Mouse (Mus musculus): ENCODE results near the gene Ttll11.

Ttll11 gene

DNA sequence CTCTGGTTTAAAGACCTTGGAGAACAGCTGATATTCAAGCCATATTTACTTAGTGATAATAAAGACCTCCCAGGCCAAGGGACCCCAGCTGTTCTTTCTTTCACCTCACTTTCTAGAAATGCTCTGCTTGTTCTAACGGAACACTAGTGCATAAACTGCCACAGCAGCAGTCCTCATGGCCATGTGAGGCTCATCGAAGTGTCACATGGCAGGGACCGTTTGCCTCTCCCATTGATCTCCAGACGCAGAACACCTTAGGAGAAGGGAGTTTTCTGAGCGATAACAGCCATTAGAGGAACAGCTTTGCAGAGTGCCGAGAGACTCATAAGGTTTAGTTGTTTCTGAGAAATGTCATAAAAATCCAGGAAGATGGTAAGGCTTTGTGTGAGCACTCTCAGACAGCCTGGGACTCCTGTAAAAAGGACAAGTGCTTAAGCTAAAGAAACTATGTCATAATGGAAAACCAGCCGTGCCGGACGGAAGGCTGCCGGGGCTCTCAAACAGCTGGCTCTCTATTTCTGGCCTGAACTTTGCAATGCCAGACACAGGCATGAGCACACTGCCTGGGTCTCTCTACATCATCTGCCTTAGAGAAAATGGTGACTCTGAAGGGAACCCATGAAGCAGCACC is 13.7 kb downstream of the Ttll11 start:
- no peak for ATAC-seq (ENCODE audit: low TSS enrichment)

DNA sequence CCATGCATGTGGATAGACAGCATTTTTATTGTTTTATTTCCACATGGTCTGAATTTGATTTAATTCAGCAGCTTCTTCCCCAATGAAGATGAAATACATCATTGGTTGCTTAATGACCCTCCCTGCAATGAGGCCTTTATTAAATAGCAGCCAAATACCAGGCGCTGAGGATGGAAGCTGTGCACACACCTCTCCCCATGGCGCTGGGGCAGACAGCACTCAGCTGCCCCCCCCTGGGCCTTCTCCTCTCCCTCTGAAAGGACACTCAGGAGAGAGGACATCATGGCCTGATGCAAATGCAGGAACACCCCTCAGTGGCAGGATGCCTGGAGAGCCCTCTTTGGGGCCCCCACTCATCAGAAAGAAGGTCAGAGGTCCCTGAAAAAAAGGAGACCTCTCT is 16.4 kb downstream of the Ttll11 start:
- ATAC-seq (ENCODE audit: low TSS enrichment) = no peak

DNA sequence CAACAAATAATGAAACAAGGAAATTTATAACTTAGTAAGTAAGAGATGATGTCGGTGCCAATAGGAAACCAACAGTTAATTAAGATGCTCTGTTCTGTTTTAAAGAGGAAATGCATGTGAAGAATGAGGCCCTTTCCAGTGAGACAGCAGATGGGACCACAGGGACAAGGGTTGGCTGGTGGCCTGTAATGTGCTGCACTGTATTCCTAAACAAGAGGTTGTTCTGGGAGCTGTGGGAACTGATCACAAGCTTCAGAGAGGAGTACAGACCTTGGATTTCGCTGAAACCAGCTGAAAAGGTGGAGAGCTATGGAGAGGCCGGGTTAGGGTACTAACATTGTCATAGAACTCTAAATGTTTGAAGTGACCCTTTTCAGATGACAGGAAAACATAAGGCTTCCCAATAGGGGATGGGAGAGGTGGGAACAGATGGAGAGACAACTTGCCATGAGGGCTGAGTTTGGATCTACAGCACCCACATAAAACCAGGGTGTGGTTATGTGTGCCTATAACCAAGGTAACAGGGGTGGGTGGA is 18.1 kb downstream of the Ttll11 start:
- ATAC-seq (ENCODE audit: low TSS enrichment) = no peak

DNA sequence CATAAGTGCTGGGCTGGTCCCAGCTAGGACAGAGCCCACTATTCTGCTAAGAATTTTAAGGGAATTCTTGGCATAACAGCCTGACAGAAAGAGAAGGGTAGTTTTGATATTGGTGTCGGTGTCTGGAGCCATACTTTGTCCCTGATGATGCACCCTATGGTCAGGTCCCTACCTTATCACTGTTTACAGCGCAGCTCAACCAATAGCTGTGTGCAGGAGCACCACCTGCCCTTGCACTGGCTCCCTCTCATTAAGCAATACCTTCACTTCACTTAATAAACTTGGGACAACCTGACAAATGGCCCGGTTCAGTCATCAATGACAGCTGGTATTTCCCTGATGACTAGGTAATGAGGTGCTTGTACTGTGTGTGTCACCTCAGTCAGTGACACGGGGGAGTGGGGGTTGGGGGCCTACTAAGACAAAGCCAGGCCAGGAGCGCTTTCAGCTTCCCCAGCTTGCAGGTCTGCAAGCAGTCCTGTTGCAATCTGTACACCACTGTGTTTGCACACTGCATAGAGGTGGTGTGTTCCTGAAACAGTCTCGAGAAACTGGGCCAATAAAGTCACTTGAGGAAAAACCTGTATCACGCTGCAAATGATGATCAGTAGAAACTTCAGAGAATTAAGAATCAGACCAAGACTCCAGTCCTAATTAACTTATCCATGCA is 22.1 kb downstream of the Ttll11 start:
- no peak for ATAC-seq (ENCODE audit: low TSS enrichment)

DNA sequence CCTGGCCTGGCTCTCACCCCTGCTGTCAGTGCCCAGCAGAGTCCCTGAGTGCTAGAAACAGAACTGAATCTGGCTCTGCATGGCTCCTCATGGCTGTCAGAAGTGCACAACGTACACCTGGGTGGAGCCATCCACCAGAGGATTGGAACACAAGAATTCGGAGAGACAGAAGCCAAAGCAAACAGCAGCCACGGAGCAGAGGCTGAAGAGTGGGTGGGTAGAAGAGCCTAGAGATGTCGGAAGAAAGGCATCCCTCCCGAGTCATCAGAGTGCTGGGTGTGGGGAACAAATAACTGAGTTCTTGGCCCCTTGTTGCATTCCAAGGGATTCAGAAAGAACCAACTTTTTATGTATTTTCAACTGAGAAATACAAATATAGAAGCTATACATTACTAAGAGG is 24.5 kb downstream of the Ttll11 start:
- peak; percentile 66 for ATAC-seq (ENCODE audit: low TSS enrichment)

DNA sequence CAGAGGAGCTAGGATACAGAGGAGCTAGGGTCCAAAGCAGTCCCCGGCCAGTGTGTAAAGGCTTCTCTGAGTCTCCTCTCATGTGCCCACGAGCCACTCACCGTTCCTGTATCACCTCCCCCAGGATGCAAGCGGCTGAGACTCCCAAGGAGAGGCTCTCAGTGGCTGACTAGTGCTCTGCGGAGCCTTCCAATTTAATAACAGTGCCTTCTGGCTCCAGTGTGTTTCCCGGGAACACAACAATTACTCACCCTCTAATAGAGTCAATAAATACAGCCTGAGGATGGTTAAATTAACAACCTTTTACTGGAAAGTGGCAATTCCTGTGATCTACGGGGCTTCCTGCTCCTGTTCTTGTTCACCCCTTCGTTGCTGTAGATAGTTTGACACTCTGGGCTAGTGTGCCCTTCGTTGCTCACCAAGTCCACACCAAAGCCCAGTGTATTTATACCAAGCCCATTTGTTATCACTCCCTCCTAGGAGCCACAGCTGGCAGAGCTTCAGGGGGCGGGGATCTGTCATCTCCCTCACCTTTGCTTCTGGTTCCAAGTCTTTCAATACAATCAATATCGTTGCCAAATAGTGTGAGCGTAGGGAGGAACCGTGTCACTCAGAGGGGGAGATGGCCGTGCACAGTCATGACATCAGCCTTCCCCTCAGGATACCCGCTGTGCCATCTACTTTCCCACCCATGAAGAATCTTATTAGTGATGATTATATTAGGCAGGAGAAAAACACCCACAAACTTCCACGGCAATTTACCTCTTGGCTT is 27.3 kb downstream of the Ttll11 start:
- ATAC-seq (ENCODE audit: low TSS enrichment) = no peak

DNA sequence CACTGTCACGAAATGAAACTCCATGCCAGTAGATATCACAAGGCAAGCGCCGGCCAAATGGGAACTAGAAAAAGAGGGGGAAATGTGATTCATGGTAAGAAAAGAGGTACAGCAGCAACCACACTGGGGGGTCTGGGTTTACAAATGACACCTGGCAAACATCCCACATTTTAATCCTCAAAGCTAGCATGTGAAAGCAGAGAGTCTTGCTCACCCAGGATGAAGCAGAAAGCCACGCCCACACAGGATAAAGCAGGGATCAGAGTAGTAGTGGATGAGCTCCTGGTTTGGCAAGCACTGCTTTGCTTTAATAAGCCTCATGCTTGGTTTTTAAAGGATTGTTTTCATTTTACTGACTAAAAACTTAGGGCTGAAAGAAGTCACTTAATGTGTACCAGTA is 34.8 kb downstream of the Ttll11 start:
- peak; percentile 42; the same call in 1 of the 2 replicates for ATAC-seq (ENCODE audit: low TSS enrichment)

DNA sequence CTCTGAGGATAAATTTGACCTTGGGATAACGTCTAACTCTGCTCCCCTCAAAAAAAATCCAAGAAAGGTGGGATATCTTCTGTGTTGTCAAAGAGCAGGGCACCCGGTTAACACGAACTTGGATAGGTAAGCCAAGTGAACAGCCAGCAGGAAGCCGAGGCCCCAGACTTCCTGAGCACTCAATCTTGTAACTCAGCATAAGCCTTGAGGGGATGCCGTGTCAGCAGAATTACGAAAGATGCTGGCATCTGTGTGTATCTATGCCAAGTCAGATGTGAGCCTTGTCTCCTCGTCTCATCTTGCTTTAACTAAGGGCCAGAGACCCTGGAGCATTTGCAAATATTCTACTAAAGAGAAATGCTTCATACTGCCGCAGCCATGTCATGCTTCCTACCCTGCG is 36.8 kb downstream of the Ttll11 start:
- no peak for ATAC-seq (ENCODE audit: low TSS enrichment)

DNA sequence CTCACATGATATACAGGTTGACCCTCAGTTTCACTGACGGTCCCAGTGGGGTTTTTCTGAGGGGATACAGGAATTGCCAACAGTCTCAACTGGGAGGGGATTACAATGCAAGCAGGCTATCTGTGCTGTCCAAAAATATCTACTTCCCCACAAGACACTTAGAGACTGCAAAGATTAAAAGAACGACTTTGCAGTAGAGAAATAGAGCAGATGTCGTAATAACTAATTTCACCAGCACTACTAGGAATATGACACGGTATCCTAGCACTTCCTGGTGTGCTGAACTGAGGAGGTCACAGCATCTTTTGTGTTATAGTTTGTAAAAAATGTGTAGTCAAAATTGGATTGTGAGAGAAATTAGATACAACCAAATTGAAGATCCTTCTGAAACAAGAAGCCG is 44.7 kb downstream of the Ttll11 start:
- ATAC-seq (ENCODE audit: low TSS enrichment) = no peak

DNA sequence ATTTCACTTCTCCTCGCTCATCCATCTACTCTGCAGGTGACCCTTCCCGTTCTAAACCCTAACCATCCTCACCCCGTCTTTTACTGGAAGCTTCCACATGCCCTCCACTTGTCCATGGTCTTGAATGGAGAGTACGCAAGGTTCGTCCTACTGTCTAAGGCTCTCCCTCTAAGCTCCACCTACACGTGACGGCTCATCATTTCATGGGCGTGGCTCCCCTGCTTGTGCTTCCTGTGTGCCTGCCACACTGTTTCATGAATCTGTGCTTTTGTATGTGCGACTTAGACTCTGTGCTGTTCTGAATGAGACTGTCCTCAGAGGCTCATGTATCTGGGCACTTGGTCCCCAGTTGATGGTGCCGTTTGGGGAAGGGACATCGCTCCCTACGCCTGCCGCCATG is 46.6 kb downstream of the Ttll11 start:
- no peak for ATAC-seq (ENCODE audit: low TSS enrichment)

DNA sequence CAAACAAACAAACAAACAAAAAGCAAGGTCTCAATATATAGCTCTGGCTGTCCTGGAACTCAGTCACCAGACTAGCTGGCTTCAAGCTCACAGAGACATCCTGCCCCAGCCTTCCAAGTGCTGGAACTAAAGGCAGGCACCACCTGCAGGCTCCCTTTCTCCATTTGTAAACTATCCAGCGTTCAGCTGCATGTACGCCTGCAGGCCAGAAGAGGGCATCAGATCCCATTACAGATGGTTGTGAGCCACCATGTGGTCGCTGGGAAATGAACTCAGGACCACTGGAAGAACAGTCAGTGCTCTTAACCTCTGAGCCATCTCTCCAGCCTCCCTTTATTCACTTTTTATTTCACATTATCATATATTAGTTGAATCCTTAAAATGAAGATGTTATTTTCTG is 48.1 kb downstream of the Ttll11 start:
- no peak for ATAC-seq (ENCODE audit: low TSS enrichment)

DNA sequence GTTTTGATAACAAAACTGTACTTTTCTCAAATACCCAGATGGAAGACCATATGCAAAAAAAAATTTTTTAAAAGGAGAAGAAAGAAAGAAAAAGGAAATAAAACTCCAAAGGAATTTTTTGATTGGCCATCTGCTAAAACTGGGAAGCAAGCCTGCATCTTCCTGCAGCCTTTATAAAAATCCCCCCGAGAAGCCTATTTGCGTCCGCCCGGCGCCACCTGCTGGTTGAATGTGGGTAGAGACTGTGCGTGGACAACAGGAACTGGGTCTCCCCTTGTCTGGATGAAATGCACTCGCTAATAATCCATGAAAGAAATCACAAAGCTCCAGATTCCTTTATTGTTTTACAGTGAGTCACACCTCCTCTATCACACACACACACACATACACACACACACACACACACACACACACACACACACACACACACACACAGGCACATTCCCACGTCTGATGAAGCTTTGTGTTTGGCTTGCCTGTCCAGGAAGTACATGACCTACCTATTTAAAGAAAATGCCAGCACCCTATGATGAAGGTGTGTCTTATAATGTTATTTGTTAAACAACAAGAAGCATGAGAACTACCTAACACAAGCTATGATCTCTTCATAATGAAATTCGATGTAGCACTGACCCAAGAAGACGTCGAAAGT is 49.1 kb downstream of the Ttll11 start:
- ATAC-seq (ENCODE audit: low TSS enrichment) = peak; percentile 53

DNA sequence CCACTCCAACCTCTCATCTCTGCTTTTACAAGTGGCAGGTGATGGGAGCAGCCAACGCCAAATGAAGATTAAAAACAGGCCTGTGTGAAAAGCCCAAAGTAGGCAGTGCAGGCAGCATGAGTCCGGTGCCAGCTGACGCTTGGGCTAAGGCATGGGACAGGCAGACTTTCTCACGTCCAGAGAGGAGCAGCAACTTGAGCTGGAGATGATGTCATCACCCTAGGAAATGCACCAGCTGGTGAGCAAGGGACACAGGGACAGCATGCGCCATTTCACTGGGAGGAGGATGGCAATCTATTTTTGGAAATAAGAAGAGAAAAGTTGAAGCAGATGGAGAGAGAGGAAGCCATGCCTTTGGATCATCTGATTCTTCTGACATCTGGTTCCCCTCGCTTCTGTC is 51.6 kb downstream of the Ttll11 start:
- peak; percentile 84 for ATAC-seq (ENCODE audit: low TSS enrichment)

DNA sequence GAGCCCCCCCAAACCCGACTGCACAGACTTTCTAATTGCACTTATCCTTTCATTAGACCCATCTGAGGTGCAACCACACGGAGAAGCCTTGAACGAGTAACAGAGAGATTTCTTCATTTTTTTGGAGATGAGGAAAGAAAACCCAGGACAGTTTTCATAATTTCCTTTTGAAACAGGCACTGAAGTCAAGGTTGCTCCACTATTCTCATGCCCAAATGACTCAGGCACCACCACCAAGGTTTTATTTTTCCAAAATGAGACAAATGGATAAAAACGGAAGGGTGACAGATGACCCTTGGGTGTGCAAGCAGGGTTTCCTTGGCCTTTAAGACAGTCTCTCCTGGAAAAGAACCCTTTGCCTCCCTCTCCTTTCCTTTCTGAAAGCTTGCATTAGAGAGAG is 54.8 kb downstream of the Ttll11 start:
- ATAC-seq (ENCODE audit: low TSS enrichment) = no peak

DNA sequence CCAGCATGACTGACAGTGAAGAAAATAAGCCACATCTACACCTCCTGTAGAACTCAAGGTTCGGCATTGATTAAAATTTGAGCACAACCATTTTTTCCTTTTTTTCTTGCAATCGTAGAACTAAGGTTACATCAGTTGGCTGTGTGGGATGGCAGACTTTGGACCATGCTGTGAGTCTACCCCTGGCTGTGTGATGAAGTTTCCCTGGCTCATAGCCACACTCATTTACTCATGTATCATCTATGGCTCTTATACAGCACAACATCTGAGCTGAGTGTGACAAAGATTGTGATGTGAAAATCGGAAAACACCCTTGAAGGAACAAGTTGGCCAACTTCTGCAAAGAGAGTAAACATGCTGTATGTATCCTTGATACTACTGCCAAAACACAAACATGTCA is 56.8 kb downstream of the Ttll11 start:
- ATAC-seq (ENCODE audit: low TSS enrichment) = no peak

DNA sequence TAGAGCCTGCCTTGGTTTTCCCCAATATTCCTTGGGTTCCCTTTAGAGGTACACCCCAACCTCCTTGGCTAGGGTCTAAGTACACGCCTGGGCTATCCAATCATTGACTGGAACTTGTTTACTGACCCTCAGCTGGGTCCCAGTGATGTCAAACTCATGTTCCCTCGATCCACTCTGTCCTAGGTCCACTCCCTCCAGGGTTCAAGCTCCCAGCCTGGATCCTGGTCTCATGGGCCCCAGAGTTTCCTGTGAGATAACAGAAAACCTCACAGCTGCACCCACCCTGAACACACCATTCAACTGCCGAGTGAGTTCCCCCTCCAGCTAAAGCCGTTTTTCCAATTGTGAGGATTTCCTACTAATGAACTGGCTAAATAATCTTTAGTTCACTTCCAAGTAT is 67.6 kb downstream of the Ttll11 start:
- ATAC-seq (ENCODE audit: low TSS enrichment) = no peak

DNA sequence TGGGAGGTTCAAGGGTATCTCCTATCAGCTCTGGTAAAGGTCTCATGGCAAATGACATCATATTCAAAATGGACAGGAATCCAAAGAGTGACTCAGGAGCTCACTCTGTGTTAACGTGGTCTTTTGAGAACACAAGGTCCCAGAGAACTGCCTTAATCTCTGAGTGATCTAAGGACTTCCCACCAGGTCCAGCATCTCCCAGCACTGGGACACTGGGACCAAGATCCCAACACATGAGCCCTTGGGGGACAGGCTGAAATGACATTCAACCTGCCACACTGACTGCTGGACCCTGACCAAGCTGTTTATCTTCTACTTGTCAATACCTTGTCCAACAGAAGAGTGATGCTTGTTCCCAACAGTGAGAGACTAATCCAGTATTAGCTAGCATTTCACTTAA is 68.0 kb downstream of the Ttll11 start:
- ATAC-seq (ENCODE audit: low TSS enrichment) = no peak

DNA sequence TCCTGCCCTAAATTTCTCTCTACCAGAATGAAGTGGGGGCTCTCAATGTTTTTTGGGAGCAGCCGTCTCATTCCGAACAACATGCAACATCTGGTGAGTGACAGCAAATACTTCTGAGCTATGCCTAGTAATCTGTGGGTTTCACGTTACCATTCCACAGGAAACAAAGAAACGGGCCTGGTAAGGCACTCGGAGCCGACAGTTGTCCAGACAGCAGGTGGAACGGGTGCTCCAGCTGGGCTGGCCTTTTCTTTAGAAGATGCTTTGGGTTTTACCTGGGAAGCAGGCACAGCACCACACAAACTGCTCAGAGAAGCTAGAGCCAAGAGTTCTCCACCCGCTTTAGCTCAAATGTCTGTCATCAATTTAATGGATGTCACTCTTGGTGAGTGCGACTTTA is 69.0 kb downstream of the Ttll11 start:
- no peak for ATAC-seq (ENCODE audit: low TSS enrichment)

DNA sequence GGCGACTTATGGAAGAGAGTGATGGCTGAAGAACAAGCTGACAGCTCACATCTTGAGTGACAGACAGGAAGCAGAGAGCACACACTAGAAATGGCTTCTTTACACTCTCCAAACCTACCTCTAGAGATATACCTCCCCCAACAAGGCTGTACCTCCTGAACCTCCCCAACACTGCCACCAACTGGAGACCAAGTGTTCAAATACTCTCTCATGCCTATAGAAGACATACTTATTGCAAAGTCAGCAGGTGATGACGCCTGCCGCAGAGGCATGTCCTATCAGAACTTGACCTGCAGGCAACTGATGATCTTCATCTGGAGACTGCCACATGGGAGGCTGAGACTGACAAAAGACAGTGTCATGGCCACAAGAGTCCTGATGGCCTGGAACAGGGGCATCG is 70.4 kb downstream of the Ttll11 start:
- ATAC-seq (ENCODE audit: low TSS enrichment) = no peak

DNA sequence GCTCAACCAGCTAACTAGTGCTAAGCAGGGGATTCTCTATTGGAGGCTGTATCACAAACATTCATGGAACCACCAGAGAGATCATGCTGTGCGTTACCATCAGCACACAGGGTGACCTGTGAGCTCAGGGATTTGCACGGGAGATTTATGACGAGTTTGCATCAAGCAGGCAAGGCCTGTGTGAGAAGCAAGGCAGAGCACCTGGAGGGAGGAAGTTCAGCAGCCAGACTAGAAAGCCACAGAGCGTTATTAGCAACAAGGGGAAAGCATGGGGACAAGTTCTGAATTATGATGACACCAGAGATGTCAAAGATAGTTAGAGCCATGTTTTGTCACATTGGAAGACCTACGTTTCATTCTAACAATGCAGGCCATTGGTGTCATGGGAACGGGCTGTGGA is 72.1 kb downstream of the Ttll11 start:
- no peak for ATAC-seq (ENCODE audit: low TSS enrichment)

DNA sequence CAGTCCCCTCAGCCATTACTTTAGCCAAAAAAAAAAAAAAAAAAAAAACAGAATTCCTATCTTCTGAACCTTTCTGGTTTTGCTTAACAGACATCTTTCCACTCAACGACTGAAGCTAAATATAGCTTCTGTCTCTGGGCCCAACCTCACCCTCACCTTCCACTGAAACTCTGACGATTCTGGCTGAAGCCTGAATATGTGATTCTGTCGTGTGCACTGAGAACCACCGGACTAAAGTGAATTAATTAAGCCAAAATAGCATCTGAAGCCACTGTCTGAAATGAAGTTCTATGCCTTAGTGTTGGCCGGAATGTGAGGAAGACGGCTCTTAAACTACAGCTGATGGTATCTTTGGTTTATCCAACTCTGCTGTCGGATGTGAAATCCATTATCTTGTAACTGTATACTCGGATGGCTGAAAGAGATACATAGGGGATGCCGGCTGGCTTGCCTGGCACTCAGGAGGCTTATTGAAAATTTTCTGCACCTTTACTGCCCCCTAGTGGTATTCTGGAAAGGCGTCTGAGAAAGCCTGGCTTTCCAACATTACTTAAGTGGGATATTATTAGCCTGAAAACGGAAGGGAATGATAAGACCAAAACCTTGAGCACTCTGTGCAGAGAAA is 73.4 kb downstream of the Ttll11 start:
- ATAC-seq (ENCODE audit: low TSS enrichment) = peak; percentile 91

DNA sequence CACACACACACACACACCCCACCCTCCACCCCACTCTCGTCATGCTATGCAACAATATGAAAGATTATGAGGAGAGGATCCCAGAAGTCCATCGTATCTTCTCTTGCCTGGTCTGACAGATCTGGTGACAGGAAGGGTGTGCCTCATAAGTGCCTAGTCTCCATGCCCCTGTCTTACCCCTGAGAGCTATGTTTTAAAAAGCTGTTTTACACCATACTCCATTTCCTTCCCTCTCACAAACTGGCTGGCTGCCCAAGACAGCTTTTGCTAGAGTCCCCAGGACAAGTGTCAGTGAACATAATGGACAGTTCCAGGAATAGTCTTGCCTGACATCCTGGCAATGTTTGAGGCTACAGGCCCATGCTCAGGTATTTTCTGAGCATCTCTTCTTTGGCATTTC is 78.9 kb downstream of the Ttll11 start:
- no peak for ATAC-seq (ENCODE audit: low TSS enrichment)
